Mouse (Mus musculus): ENCODE data around the gene Stau1.
A peak's percentile ranks its signal among the peaks of the same experiment; 100 is the strongest.

Gene Stau1

DNA sequence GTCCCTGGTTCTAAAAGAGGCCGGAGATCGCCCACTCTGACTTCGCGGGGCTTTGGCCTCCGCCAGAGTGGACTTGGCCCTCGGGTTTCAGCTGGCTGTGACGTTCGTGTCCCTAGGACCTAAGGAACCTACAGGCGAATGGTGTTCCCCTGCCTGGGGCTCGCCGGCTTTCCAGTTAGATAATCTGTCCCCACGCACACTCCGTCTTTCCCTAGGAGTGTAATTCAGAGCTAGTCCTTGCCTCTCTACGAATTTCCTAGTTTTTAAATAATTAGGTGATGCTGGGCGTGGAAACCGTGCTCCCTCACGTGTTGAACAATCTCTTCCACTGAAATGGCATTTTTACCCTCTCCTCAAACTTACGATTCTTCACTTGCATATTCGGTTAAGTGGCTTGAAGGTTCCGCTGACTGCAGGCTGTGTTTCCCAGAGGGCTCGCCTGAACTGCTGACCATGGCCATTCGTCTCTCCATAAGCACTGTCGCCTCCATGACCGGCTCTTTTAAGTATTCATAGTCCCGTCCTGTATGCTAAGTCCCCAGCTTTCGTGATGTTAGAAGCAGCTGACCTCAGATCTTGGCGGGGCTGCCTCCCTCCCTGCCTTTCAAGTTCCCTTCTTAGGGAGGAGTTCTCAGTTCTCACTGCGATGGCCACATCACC is 89.4 kb downstream of the Stau1 start:
- peak; percentile 14 to 29 for DNase-seq

DNA sequence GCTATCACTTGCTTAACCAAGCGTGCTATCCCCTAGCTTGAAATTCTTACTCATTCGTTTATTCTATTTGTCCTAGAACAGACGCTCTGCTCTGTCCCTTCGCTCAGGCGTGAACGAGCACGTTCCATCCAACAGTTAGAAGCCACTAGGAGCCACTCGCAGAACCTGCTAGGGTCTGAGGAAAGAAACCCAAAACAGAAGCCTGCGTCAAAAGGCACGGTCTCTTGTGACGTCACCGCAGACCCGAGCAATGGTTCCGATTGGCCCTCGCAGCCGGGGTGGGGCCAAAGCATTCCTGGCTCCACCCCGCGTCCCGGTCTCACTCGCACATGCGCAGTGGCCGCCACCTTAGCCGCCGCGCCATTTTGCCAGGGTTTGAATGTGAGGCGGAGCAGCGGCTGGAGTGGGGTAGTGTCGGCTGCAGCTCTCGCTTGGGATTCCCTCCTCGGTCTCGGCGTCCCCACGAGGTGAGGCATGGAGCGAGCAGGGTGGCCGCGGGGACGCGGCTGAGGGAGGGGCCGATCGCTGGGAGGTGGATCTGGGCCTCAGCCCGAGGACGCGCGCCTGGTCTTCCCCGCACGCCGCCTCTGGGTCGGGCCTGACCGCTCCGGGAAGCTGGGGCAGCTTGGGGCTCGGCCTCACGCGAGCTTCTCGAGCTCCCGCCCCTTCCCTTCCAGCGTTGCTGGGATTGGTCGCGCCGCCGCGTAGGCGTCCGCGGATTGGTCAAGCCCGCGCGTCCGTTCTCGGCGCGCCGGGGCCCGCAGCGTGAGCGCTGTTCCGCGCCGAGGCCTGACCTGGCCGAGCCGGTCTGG is 90.2 kb downstream of the Stau1 start, which contains the start of gene Cse1l:
TSS of gene Cse1l (plus strand) at position 330 of the 812 bp plus-strand sequence.
- DNase-seq, result peak; percentile 99

- no peak for DNase-seq
Observed at GRCm38 (mm10) chr2:166903719-166904282, 92.3 kb downstream of the Stau1 start.

- no peak for DNase-seq
Observed at GRCm38 (mm10) chr2:166900792-166901505, 95.2 kb downstream of the Stau1 start.

DNA sequence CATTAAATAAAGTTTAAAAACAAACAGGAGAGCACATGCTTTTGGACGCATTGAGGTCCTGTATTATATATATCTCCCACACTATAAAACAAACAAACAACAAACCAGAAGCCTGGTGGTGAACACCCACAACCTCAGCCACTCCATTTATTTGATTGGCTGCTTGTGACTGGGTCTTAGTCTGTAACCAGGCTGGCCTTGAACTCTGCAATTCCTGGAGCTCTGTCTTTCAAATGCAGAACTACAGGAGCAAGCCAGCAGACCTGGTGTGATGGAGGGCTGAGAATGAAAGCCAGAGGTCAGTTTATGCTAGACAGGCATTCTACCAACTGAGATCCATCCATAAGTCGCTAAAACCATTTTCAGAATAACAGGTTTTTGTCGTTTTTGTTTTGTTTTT is 96.4 kb downstream of the Stau1 start:
- no peak for DNase-seq

- DNase-seq, result no peak
Observed at GRCm38 (mm10) chr2:166899161-166899560, 96.9 kb downstream of the Stau1 start.
